Mouse (Mus musculus) CD4-positive helper T cell, adult 2 months (primary cell): ENCODE measurements around the gene Fscn2.
"Not testable (repeated sequence)": the region's sequence is repeated elsewhere in the genome, so short reads cannot be mapped to it uniquely, and the experiment has no call there.

Experiments
- DNase-seq: peaks from one replicate; pipeline ENCODE4 v3.0.0-alpha.2; 2012; ENCODE audit warnings: low read depth, missing footprints, low spot score

Gene Fscn2

GRCm38 (mm10) chr11:120397602-120398001 lies 36.3 kb downstream of the Fscn2 start:
- no peak for DNase-seq

- DNase-seq: no peak
Observed at GRCm38 (mm10) chr11:120399319-120399718, 38.0 kb downstream of the Fscn2 start.

GRCm38 (mm10) chr11:120404814-120405213 lies 43.5 kb downstream of the Fscn2 start:
- no peak for DNase-seq

- no peak for DNase-seq
Observed at GRCm38 (mm10) chr11:120405867-120406266, 44.5 kb downstream of the Fscn2 start.

- no peak for DNase-seq
Observed at GRCm38 (mm10) chr11:120406445-120406844, 45.1 kb downstream of the Fscn2 start.

- not testable (repeated sequence) for DNase-seq
Observed at GRCm38 (mm10) chr11:120413621-120414020, 52.3 kb downstream of the Fscn2 start.
